Mouse (Mus musculus): Measurements from ENCODE around the gene Maml2.
A peak's percentile ranks its signal among the peaks of the same experiment; 100 is the strongest.

Gene Maml2

DNA sequence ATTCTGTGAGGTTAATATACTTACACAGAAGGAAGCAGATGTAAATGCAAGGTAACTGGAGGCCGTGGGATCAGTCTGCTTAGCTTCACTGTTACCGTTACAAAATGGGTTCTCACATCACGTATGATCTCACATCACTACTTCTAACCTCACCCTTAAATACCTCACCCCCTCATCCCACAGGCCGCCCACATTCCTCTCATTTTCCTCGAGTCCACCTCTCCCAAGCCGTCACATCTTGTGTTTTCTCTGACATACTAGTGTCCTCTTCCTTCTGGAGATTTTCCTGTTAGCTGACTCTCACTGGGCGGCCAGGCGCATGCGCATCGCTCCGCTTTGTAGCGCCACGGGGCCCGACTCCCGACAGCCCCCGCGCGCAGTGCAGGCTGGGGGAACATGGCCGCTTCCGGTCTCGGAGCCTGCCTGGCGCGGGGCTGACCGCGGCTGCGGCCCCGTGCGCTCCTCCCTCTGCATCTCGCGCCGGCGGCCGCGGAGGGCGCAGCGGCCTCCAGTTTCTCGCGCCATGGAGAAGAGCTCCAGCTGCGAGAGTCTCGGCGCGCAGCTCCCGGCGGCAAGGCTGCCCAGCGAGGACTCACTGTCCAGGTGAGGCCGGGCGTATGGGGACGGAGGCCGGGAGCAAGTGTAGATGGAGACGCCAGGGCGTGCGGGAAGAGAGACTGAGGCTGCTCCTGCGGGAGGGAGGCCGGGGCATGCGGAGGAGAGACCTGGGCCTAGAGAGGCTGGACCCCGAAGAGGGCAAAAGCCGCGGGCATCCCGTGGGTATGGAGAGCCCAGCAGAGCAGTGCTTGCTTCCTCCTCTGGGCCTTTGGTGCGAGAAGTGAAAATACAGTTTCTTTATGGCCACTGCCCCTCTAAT lies 451.3 kb downstream of the Maml2 start:
- peak; percentile 95 for DNase-seq (ENCODE audit: low spot score)

DNA sequence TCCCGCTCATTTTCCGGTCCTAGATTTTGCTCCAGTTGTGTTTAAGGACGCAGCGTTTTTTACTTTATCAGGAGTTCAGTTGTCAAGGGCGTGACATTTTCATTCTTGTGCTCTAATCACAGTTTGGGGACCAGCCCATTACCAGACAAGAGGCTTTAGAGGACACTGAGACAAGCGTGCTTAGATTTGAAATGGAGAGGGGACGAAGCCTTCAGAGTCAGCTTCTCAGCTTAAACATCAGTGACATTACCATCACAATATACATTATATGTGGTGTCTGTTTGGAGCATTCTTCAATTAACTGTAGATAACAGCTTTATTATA lies 451.9 kb downstream of the Maml2 start:
- no peak for DNase-seq (ENCODE audit: low spot score)

GRCm38 (mm10) chr9:13752543-13752942 lies 454.8 kb downstream of the Maml2 start:
- no peak for DNase-seq (ENCODE audit: low spot score)
